Mouse (Mus musculus): ENCODE results near the gene Sod1. TPM values are rescaled to one million over a fixed set of nuclear protein-coding genes. Genes with fewer than 3 reads are reported as not detected.

Sod1 gene
- 976 and 1,009 TPM in 2 replicates for polyA plus RNA-seq (2016; fragmentation: Nextera tagmentation; extraction: Ambion mirVana)

GRCm38 (mm10) chr16:90220026-90220891 is at the start of gene Sod1:
Sod1 (plus strand) TSS chr16:90220754.
- Histone ChIP-seq H3K4me2 (replicated peaks) (peak within 1 kb of the TSS; percentile 78), H3K4me1 (peaks cover 14% of the 10 kb centered on the region), H3K27me3 (no peaks in the 10 kb centered on the region), H3K9me3 (no peaks in the 10 kb centered on the region), H3K27ac (peak within 1 kb of the TSS; percentile 81), H3K4me3 (peak within 1 kb of the TSS; percentile 75), H3K36me3 (peaks cover 19% of the 10 kb centered on the region), H3K9ac (peak within 1 kb of the TSS; percentile 81)
- 2% methylated on average over 63 of the region's 63 CpGs for WGBS
- ATAC-seq (ENCODE audit: insufficient number of reproducible peaks, insufficient read depth, low FRiP score, low TSS enrichment) = peak; percentile 91

GRCm38 (mm10) chr16:90171416-90171815 is 49.1 kb upstream of the Sod1 start:
- no peaks in the 10 kb centered on the region for H3K27me3 ChIP-seq
- no peak overlapping the region for H3K4me3 ChIP-seq
- ATAC-seq (ENCODE audit: insufficient number of reproducible peaks, insufficient read depth, low FRiP score, low TSS enrichment) = no peak
- H3K4me2 ChIP-seq (replicated peaks) = no peak overlapping the region
- 53% methylated on average over 8 of the region's 8 CpGs for WGBS
- no peak overlapping the region for H3K9ac ChIP-seq
- no peaks in the 10 kb centered on the region for H3K36me3 ChIP-seq
- 0 out of 2 replicates have a peak, but pooled peaks cover 2% of the 10 kb centered on the region for H3K4me1 ChIP-seq
- no peaks in the 10 kb centered on the region for H3K9me3 ChIP-seq
- no peak overlapping the region for H3K27ac ChIP-seq

- no peaks in the 10 kb centered on the region for H3K36me3 ChIP-seq
- no peaks in the 10 kb centered on the region for H3K27me3 ChIP-seq
- 52% methylated on average over 10 of the region's 10 CpGs for WGBS
- H3K4me2 ChIP-seq (replicated peaks) = no peak overlapping the region
- H3K9ac ChIP-seq = no peak overlapping the region
- ATAC-seq (ENCODE audit: insufficient number of reproducible peaks, insufficient read depth, low FRiP score, low TSS enrichment) = no peak
- H3K9me3 ChIP-seq = no peaks in the 10 kb centered on the region
- H3K4me3 ChIP-seq = no peak overlapping the region
- H3K4me1 ChIP-seq = no peaks in the 10 kb centered on the region
- H3K27ac ChIP-seq = no peak overlapping the region
Measured at GRCm38 (mm10) chr16:90176472-90176871, 44.1 kb upstream of the Sod1 start.

- WGBS = 75% methylated on average over 8 of the region's 8 CpGs
Measured at GRCm38 (mm10) chr16:90177425-90177824, 43.1 kb upstream of the Sod1 start.

GRCm38 (mm10) chr16:90178404-90178803 is 42.1 kb upstream of the Sod1 start:
- WGBS = 89% methylated on average over 3 of the region's 3 CpGs
- no peak overlapping the region for H3K27ac ChIP-seq
- no peaks in the 10 kb centered on the region for H3K4me1 ChIP-seq
- H3K9me3 ChIP-seq = no peaks in the 10 kb centered on the region
- H3K27me3 ChIP-seq = no peaks in the 10 kb centered on the region
- no peak overlapping the region for H3K4me3 ChIP-seq
- H3K36me3 ChIP-seq = no peaks in the 10 kb centered on the region
- no peak overlapping the region for H3K9ac ChIP-seq
- no peak for ATAC-seq (ENCODE audit: insufficient number of reproducible peaks, insufficient read depth, low FRiP score, low TSS enrichment)
- no peak overlapping the region for H3K4me2 ChIP-seq (replicated peaks)

More at GRCm38 (mm10) chr16:90177425-90177824, 43.1 kb upstream of the Sod1 start:
- Histone ChIP-seq H3K27me3 (no peaks in the 10 kb centered on the region), H3K4me1 (no peaks in the 10 kb centered on the region), H3K4me2 (replicated peaks) (no peak overlapping the region), H3K9ac (no peak overlapping the region), H3K27ac (no peak overlapping the region), H3K9me3 (no peaks in the 10 kb centered on the region), H3K36me3 (no peaks in the 10 kb centered on the region), H3K4me3 (no peak overlapping the region)
- ATAC-seq (ENCODE audit: insufficient number of reproducible peaks, insufficient read depth, low FRiP score, low TSS enrichment) = no peak

- Histone ChIP-seq H3K36me3 (no peaks in the 10 kb centered on the region), H3K9ac (no peak overlapping the region), H3K9me3 (no peaks in the 10 kb centered on the region), H3K4me3 (no peak overlapping the region), H3K27ac (no peak overlapping the region), H3K4me2 (replicated peaks) (no peak overlapping the region), H3K27me3 (no peaks in the 10 kb centered on the region), H3K4me1 (no peaks in the 10 kb centered on the region)
- no peak for ATAC-seq (ENCODE audit: insufficient number of reproducible peaks, insufficient read depth, low FRiP score, low TSS enrichment)
- WGBS = 85% methylated on average over 5 of the region's 5 CpGs
Measured at GRCm38 (mm10) chr16:90179892-90180291, 40.7 kb upstream of the Sod1 start.

- no peaks in the 10 kb centered on the region for H3K9me3 ChIP-seq
- no peak for ATAC-seq (ENCODE audit: insufficient number of reproducible peaks, insufficient read depth, low FRiP score, low TSS enrichment)
- H3K4me1 ChIP-seq = no peaks in the 10 kb centered on the region
- H3K4me3 ChIP-seq = no peak overlapping the region
- H3K27me3 ChIP-seq = no peaks in the 10 kb centered on the region
- no peak overlapping the region for H3K4me2 ChIP-seq (replicated peaks)
- WGBS = 84% methylated on average over 6 of the region's 6 CpGs
- H3K27ac ChIP-seq = no peak overlapping the region
- H3K36me3 ChIP-seq = no peaks in the 10 kb centered on the region
- H3K9ac ChIP-seq = no peak overlapping the region
Measured at GRCm38 (mm10) chr16:90180975-90181374, 39.6 kb upstream of the Sod1 start.

GRCm38 (mm10) chr16:90181673-90182072 is 38.9 kb upstream of the Sod1 start:
- ATAC-seq (ENCODE audit: insufficient number of reproducible peaks, insufficient read depth, low FRiP score, low TSS enrichment) = no peak
- Histone ChIP-seq H3K27ac (no peak overlapping the region), H3K4me3 (no peak overlapping the region), H3K36me3 (no peaks in the 10 kb centered on the region), H3K9ac (no peak overlapping the region), H3K9me3 (no peaks in the 10 kb centered on the region), H3K4me1 (no peaks in the 10 kb centered on the region), H3K27me3 (no peaks in the 10 kb centered on the region), H3K4me2 (replicated peaks) (no peak overlapping the region)
- 85% methylated on average over 8 of the region's 8 CpGs for WGBS

GRCm38 (mm10) chr16:90184135-90184534 is 36.4 kb upstream of the Sod1 start:
- H3K27ac ChIP-seq = no peak overlapping the region
- no peak overlapping the region for H3K9ac ChIP-seq
- H3K36me3 ChIP-seq = no peaks in the 10 kb centered on the region
- no peaks in the 10 kb centered on the region for H3K9me3 ChIP-seq
- WGBS = 78% methylated on average over 6 of the region's 6 CpGs
- H3K27me3 ChIP-seq = no peaks in the 10 kb centered on the region
- no peak overlapping the region for H3K4me3 ChIP-seq
- no peak overlapping the region for H3K4me2 ChIP-seq (replicated peaks)
- no peaks in the 10 kb centered on the region for H3K4me1 ChIP-seq
- no peak for ATAC-seq (ENCODE audit: insufficient number of reproducible peaks, insufficient read depth, low FRiP score, low TSS enrichment)

- Histone ChIP-seq H3K36me3 (no peaks in the 10 kb centered on the region), H3K9ac (no peak overlapping the region), H3K9me3 (no peaks in the 10 kb centered on the region), H3K4me2 (replicated peaks) (no peak overlapping the region), H3K27ac (no peak overlapping the region), H3K4me1 (no peaks in the 10 kb centered on the region), H3K27me3 (no peaks in the 10 kb centered on the region), H3K4me3 (no peak overlapping the region)
- WGBS = 43% methylated on average over 8 of the region's 8 CpGs
- ATAC-seq (ENCODE audit: insufficient number of reproducible peaks, insufficient read depth, low FRiP score, low TSS enrichment) = no peak
Measured at GRCm38 (mm10) chr16:90185928-90186588, 34.5 kb upstream of the Sod1 start.

GRCm38 (mm10) chr16:90187453-90187852 is 33.1 kb upstream of the Sod1 start:
- Histone ChIP-seq H3K36me3 (no peaks in the 10 kb centered on the region), H3K9me3 (no peaks in the 10 kb centered on the region), H3K4me1 (no peaks in the 10 kb centered on the region), H3K9ac (no peak overlapping the region), H3K27ac (no peak overlapping the region), H3K4me2 (replicated peaks) (no peak overlapping the region), H3K27me3 (no peaks in the 10 kb centered on the region), H3K4me3 (no peak overlapping the region)
- 23% methylated on average over 13 of the region's 13 CpGs for whole genome bisulfite sequencing
- no peak for ATAC-seq (ENCODE audit: insufficient number of reproducible peaks, insufficient read depth, low FRiP score, low TSS enrichment)

- no peaks in the 10 kb centered on the region for H3K9me3 ChIP-seq
- 64% methylated on average over 6 of the region's 6 CpGs for WGBS
- H3K36me3 ChIP-seq = no peaks in the 10 kb centered on the region
- no peak overlapping the region for H3K4me2 ChIP-seq (replicated peaks)
- no peak overlapping the region for H3K9ac ChIP-seq
- ATAC-seq (ENCODE audit: insufficient number of reproducible peaks, insufficient read depth, low FRiP score, low TSS enrichment) = no peak
- H3K27me3 ChIP-seq = no peaks in the 10 kb centered on the region
- H3K4me1 ChIP-seq = no peaks in the 10 kb centered on the region
- no peak overlapping the region for H3K4me3 ChIP-seq
- no peak overlapping the region for H3K27ac ChIP-seq
Measured at GRCm38 (mm10) chr16:90191289-90191688, 29.3 kb upstream of the Sod1 start.

Data from embryonic facial prominence, embryonic 12.5 days (tissue).